Mouse (Mus musculus): Measurements from ENCODE around the gene Tomm20.

The Tomm20 gene

DNA sequence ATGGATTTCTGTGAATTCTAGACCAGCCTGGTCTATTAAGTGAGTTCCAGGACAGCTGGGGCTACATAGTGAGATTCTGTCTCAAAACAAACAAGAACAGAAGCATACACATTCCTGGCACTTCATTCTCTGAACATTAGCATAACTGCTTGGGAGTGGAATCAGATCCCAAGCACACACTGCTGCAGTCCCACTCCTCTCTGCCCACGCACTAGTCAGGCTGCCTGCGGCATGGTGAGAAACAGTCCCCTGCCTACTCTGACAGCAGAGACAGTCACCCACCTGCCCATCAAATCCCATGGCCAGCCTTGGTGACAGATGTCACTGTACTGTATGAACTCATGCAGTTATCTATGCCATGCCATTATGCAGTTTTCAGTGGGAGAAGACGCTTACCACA is 15.9 kb upstream of the Tomm20 start:
- DNase-seq (ENCODE audit: low spot score), result no peak

DNA sequence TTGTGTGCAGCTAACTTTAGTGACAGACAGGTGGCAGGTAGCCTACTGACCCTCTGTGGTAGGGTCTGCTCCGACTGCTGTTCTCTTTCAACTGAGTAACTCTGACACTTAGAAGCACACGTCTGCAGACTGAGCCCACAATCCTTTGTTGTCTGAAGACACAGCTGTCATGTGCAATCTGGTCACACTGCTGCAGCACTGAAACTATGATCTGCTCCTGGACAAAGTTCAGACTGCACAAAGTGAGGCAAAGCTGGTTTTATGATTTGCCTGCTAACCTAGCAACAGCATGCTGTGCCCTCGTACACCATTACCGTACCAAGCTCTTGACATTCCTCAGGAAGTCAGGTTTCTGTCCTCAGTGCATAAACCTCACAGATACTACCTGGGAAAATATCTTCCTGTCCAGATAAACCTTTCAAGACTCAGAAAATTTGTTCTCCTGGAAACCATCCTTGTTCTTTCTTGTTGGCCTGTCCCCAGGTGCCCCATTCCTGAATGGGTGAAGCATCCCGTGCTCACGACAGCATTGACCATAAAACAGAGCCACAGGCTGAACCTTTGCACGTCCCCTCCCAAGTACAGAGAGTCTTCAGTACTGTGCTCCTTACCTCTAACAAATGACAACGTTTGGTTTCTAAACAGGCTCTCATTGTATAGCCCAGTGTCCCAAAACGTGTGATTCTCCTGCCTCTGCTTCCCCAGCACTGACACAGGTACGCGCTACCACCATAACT is 6.4 kb upstream of the Tomm20 start:
- DNase-seq (ENCODE audit: low spot score), result no peak

DNA sequence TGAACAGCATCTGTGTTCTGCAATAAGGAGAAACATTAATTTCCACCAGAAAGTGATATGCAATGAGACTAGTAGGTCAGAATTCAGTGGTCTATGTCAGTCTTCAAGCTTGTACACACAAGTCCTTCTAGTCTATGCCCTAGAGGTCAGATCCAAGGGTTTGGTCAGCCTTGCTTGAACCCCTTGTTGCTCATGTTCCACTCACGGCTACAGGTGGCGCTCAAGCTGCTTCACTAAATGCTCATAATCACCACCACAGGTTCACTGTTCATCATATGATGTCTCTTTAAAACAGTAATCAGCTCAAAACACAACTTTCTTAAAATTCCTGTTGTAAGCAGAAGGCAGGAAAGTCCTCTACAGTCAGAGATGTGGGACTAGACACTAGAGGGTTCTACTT is 3.9 kb upstream of the Tomm20 start:
- no peak for DNase-seq (ENCODE audit: low spot score)

DNA sequence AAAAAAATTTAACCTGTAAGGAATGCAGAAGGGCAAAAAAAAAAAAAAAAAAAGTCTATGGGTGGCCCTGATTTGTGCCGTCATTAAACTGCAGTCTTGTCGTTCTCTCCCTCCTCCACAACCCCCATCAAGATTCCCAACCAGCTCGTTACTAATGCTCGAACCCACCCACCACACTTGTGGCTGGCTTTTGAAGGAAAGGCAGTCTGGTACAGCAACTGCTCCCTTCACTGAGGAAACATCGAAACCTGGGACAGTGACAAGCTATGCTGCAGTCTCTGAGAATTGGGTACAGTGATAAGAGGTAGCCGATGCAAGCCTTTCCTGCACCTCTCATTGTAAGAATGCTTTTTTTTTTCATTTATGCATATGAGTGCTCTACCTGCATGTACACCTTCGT is 800 bp upstream of the Tomm20 start:
- DNase-seq (ENCODE audit: low spot score), result no peak

DNA sequence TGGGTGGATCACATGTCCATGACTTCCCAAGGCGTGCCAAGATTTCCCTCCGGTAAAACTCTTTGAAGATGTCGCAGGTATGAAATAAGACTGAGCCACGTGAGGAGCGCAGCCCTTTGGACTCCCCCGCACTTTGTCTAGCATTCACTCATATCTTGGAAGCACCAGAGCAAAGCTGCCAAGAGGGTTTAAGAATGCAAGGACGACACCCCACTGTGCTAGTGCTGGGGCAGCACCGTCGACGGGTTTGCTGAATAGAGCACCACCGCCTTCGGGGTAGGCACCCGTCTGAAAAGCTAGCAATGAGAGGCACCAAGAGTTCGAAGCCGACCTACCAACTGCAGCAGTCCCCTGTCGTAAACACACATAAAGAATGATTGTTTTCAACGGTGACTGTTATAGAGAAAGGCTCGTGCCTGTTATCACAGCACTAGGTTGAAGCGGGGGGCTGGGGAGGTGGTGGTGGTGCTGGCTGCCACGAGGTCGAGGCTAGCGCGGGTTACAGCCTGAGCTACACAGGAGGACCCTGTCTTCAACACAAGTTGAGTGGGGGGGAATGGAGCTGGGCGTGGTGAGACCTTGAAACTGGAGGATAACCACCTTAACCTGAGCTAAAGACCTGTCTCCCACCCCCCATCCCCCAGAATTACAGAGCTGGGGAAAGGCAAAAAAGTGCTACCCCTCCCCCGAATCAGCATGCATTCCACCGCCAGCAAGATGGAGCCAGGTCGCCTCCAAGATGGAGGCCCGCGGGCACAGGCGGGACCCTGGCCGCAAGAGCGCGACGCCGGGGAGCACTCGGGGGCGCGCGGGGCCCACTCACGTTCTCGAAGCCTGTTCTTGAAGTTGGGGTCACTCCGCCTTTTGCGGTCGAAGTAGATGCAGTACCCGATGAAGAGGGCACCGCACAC is 608 bp downstream of the Tomm20 start:
- peak; percentile 56 for DNase-seq (ENCODE audit: low spot score)

DNA sequence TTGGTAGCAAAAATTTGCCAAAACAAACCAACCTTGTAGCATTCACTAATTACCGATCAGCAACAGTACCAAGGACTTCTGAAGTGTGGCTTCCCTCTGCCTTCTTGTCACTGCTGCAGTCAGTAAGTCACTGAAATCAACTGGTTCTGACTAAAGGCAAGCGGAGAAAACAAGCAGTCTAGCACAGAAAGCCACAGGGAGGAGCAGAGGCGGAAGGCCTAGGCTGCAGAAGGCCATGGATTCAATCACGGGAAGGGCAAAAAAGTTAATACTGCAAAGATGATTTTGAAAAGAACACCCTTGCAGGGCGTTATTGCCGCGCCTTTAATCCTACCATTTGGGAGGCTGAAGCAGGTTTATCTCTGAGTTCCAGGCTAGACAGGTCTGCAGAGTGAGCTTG is 2.1 kb downstream of the Tomm20 start:
- no peak for DNase-seq (ENCODE audit: low spot score)

DNA sequence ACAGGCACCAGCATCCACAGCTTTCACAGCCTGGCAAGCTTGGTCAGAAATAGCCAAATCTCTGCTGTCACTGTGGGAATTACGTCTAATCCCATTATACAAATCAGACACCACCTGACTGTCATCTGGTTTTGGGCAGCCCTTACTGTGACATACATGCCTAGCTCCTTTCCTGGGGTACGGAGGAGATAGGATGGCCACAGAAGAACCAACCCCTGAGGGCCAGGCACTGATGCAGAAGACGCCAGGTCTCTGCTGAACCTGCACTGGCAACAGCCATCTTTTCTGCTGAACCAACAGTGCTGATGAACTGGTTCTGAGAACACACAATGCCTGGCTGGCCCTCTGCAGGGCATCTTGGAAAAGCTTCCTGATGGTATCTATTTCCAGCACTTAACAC is 8.3 kb downstream of the Tomm20 start:
- DNase-seq (ENCODE audit: low spot score), result no peak

DNA sequence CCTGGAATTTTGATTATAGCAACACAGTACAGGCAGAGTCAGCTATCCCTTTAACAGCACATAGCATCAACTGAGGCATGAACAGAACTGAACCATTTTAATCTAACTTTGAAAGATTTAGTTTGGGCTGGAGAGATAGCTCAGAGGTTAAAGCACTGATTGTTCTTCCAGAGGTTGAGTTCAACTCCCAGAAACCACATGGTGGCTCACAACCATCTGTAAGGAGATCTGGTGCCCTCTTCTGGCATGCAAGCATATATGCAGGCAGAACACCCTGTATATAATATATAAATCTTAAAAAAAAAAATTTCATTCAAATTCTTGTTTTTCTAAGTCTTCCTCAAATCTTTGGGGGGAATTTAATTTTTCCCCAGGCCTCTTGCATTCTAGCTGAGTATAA is 9.7 kb downstream of the Tomm20 start:
- DNase-seq (ENCODE audit: low spot score), result peak; percentile 47

DNA sequence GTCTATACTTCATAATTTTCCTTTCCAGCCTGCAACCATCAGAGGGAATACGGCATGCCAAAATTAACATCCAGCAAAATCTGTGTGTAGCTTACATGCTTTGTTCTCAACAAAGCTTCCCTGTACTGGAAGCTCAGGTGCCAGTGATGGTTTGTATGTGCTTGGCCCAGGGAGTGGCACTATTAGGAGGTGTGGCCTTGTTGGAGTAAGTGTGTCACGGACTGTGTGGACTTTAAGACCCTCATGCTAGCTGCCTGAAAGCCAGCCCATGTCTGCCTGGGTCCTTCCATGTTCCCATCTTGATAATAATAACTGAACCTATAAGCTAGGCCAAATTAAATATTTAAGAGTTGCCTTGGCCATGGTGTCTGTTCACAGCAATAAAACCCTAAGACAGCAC is 10.3 kb downstream of the Tomm20 start:
- DNase-seq (ENCODE audit: low spot score), result no peak

DNA sequence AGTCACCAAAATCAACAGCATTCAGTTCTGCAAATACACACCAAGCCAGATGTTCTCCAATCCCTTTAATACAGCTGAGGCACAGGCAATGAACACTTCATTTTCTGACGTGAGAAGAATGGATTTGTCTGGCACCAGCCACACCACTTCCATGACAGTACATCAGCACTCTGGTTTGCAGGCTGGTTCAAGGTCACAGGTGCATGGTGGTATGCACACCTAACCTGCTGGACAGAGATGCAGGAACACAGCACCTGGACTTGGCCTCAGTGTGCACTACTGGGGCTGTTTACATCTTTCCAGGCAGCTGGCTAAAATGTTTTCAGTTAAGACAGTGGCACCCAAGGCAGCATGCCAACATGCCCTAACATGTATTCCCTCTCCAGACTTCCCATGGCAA is 13.0 kb downstream of the Tomm20 start:
- DNase-seq (ENCODE audit: low spot score), result no peak

DNA sequence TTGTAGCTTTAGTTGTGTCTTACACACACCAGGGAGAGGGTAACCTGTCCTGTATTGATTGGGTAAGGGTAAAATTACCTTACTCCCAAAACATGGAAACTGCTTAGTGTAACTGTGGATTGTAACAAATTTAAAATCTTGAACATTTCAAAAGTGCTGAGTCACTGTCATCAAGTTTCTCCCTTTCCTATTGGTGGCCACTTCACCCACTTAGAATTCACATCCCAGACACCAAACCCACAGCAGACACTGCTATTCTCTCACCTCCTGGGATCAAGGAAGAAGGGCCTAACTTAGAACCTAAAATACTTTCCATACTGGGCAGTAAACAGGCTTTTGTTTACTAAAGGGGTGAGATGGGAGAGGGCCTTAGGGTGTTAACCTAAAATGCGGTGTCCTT is 13.4 kb downstream of the Tomm20 start:
- no peak for DNase-seq (ENCODE audit: low spot score)

DNA sequence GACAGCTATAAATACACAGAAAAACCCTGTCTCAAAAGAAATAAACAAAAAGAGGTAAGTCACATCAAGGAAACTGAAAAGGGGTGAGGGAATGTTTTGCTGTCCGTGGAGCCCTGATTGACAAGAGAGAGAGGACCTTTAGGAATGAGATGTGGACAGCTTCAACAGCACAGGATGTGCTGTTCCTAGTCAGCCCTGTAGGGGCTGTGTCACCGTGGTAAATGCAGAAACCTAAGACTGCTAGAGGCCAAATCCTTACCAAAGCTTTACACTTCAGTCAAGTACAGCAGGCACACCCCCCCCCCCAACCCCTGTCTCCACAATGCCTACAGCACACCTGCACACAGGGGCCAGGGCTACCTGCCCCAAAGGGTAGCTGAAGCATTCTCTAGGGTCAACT is 13.9 kb downstream of the Tomm20 start:
- peak; percentile 16 for DNase-seq (ENCODE audit: low spot score)

DNA sequence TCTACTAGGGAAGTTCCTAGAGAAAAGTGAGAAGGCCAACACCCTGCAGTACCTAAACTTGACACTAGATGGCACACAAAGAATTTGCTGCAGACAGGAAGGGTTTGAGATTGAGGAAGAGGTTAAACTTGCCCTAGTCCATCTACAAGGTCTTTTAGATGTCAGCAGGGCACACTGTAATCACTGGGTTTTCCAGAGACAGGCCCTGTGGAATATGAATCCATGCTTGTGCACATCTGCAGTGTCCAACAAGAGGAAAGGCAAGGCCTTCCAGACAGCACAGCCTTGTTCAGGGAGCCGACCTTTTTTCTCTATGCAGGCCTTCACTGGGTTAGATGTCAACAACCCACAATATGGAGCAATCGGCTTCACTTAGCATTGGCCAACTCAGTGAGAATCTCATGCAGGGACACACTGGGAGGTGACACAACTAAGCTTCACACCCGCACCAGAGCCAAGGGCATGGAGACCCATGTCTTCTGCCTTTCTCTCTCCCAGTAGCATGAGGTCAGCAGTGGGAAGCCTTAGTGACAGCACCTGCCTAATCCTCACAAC is 16.0 kb downstream of the Tomm20 start:
- peak; percentile 37 for DNase-seq (ENCODE audit: low spot score)

DNA sequence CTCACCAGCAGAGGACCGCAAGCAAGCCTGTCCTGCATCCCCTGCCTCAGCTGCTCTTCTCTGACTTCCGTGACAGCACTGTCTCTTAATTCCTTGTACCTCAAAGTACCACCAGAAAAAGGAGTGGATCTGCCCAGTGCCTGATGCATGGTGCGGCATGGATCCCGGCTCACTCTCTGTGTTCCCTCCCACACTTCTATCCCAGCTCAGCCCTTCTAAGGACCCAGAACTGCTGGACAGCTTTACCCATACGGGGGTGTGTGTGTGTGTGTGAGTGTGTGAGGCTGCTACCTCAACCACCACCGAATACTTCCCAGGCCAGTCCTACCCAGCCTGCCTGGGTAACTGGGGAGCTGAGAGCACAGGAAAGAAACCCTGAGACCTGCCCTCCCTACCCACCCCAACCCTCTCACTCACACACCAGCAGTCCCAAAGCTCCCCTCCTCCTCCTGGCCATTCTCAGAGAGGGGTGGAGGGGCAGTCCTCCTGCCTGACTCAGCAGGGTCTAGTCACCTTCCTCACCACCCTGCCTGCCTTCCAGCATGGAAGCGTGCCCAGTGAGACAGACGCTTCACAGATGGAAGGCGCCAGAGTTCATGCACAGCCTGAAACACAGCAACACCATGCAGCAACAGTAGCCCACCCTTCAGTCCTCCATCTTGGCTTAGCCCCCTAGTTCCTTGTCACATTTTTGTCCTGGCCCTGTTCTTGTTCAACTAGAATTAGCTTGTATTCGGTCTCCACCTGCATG is 16.7 kb downstream of the Tomm20 start:
- no peak for DNase-seq (ENCODE audit: low spot score)

DNA sequence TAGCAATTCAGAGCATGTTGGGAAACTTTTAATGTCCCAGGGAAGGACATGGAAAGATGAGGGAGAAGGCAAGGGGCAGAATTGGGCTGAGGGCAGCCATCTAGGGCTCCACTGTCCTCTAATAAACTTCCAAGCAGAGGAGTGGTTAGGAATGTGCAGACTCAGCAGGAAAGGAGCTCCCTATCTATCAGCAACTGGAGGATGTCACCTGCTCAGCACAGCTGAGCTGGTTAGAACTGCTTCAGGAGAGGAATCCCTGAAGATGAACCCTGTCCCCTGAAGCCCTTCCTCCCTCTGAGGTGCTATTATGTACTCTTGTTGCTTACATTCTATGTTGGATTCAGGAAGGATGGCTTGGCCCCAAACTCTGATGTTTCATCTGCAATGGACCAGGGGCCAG is 17.6 kb downstream of the Tomm20 start:
- no peak for DNase-seq (ENCODE audit: low spot score)

DNA sequence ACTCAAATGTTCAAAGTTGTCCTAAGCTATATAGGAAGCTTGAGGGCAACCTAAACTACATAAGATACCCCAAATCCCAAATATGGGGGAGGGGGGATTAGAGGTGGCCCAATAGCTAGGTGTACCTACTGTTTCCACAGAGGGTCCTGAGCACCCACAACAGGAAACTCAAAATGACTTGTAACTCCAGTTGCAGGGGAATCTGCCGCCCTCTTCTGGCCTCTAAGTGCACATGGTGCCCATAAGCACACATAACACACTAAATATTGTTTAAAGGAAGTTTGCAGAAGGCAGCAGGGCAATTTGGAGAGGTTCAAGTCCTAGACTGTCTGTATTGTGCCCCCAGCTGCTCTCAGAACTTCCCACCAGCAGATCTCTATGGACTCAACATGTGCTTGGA is 18.6 kb downstream of the Tomm20 start:
- no peak for DNase-seq (ENCODE audit: low spot score)

DNA sequence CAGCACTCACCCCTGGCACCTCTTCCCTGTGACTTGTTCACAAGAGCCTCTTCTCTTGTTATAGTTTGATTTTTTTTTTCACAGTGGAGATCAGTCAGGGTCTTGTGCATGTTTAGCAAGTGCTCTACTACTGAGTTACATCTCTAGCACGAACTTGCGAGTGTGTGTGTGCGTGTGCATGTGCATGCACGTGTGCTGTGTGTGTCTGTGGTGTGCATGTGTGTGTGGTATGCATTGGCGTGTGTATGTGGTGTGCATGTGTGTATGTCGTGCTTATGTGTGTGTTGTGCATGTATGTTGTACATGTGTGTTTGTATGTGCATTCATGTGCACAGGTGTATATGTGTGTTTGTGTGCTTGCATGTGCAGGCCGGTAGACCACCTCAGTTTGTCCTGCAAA is 22.7 kb downstream of the Tomm20 start:
- DNase-seq (ENCODE audit: low spot score), result no peak

DNA sequence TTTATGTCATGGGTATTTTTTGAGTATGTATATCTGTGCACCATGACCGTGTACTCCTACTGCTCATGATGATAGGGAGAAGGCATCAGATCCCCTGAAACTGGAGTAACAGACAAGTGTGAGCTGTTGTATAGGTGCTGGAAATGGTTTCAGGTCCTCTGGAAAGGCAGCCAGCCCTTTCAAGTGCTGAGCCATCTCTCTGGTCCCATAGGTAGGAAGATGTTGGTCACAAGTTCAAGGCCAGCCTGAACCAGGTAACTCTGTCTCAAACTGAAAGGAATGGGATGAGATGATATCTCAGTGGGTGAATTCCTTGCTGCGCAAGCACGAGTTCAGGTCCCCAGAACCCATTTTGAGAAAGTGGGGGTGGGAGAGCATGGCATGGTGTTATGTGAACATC is 24.2 kb downstream of the Tomm20 start:
- DNase-seq (ENCODE audit: low spot score), result no peak

DNA sequence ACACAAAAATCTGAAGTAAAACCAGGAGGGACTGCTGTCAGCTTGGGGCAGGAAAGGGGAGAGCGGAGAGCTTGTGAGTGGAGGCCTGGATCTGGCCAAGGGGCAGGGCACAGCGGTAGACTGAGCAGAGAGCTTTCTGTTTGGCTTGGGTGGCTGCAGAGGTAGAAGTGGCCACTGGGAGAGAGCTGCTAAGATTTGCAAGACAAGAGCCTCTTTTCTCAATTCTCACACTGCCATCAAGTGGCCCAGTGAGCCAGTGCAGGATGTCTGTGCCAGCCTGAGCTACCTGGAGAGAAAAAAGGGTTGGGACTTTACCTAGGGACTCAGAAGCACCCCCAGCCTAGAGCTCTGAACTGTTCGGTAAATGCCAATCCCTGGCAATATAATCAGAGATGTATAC is 24.8 kb downstream of the Tomm20 start:
- peak; percentile 70 for DNase-seq (ENCODE audit: low spot score)

DNA sequence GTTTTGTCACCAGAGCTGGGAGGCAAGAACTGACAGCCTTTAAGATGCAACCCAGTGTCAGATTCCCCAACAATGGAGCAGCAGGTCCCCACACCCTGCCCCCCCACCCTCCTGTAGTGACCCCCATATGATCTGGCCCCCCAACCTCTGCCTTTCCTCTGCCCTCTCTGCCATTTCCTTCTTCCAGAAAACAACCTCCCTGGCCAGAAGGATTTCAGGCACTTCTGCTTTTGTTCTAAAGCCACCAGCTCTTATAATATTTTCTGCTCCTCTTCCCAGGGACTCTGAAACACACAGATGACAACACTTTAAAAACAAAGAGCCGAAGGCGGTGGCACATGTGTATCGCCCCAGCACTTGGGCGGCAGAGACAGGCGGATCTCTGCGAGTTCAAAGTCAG is 25.3 kb downstream of the Tomm20 start:
- DNase-seq (ENCODE audit: low spot score), result no peak

DNA sequence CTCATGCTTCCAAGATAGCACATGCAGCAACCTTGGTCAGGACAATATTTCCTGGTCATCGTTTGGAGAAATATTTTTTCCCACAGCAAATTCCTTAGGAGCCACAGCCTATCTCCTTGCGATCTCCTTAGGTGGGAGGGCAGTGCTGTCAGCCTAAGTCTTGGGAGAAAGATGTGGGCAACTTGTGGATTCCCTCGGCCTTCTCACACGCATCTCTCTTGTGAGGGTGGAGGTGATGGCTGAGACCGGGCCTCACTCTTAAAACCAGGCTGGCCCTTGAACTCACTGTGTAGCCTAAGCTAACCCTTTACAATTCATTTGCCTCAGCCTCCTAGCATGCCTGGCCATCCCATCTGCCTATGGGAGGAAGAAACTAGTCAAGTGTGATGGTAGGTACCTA is 25.9 kb downstream of the Tomm20 start:
- DNase-seq (ENCODE audit: low spot score), result no peak

DNA sequence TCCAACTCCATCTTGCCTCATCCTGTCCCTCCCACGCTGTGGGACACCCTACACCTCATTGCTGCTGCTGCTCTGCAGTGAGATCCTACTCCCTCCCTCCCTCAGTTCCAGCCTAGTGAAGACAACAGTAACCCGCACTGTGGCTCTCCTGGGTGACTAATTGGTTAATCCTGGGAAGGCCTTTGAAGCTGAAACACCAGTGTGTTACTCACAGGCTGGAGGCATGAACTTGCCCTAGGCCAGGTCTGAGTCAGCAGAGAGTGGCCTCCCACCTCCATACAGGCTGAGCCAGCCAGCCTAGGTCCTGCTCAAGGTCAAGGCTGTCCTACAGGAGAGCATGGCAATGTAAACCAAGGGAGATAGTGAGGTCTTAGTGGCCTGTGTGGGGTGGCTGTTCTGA is 26.4 kb downstream of the Tomm20 start:
- DNase-seq (ENCODE audit: low spot score), result no peak

DNA sequence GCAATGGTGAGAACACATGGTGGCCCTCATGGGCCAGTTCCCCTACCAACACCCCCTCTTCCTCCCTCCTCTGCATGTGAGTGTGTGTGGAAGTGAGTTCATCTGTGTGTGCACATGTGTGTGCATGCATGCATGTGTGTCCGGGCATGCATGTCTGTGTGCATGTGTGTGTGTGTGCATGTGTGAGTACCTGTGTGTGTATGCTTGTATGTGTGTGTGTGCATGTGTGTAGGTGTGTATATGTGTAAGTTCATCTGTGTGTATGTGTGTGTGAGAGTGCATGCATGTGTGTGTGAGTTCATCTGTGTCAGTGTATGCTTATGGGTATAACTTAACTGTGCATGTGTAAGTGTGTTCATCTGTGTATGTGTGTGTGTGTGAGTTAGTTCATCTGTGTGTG is 27.3 kb downstream of the Tomm20 start:
- no peak for DNase-seq (ENCODE audit: low spot score)
